Mouse (Mus musculus) G1E (cell line): ENCODE measurements around the gene Nemp1.

ENCODE experiments used
- CTCF ChIP-seq: IDR thresholded peaks from 2 replicates; pipeline ENCODE4 v1.5.1; 2012; ENCODE audit warnings: low read depth, low read length, inconsistent platforms, mixed read lengths
- GATA1 ChIP-seq: IDR thresholded peaks from 2 replicates; pipeline ENCODE4 v1.6.1; 2012; ENCODE audit warnings: borderline replicate concordance, low read length, inconsistent platforms, mixed read lengths
- POLR2AphosphoS5 ChIP-seq: IDR thresholded peaks from 2 replicates; pipeline ENCODE4 v1.6.1; 2012; ENCODE audit warnings: low read depth, low read length, inconsistent platforms; ENCODE audit not compliant: insufficient replicate concordance

DNA sequence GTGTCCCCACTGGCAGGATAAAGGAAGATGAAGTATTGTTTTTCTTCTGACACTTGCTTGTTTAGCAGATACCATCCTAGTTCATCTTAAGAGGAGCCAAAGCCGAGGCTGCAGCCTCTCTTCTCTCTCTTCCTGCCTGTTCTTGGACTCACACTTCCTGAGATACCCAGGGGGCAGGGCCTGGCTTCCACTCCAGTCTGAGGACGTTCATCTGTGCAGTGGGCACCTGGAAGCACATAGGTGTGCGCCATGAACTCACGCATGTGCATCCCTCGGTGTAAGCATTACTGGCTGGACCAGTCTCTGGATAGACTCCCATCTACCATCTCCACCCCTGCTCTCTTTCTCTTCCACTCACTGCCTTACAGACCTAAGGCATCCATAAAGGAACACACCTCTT is 26.3 kb upstream of the Nemp1 start:
- no peak for TF ChIP-seq CTCF
- TF ChIP-seq GATA1: no peak
- TF ChIP-seq POLR2AphosphoS5: no peak
